Mouse (Mus musculus): Measurements from ENCODE around the gene Nppb.

GRCm38 (mm10) chr4:147941045-147942020, 44.3 kb upstream of the Nppb start:
- TF ChIP-seq CTCF (IDR thresholded peaks at IDR 0.05; ENCODE audit: insufficient read depth, low read length) (no peak), POLR2A (IDR thresholded peaks at IDR 0.05; ENCODE audit: borderline replicate concordance, extremely low read depth, low read depth, low read length) (no peak)

Data from lung, adult 2 months (tissue).